Mouse (Mus musculus) ES-E14 (cell line): ENCODE results near the gene Atp5b. TPM values are rescaled to one million over a fixed set of nuclear protein-coding genes. Genes with fewer than 3 reads are reported as not detected.
A peak's percentile ranks its signal among the peaks of the same experiment; 100 is the strongest.

Experiments
- DNase-seq: peaks from one replicate; pipeline ENCODE4 v3.0.0-alpha.2; 2013; ENCODE audit warnings: low read depth, low spot score
- H3K27ac ChIP-seq: 2 replicates; pipeline ENCODE4 v1.5.1; 2012; ENCODE audit warnings: low read depth, mild to moderate bottlenecking, low read length, moderate library complexity, mixed read lengths; ENCODE audit not compliant: poor library complexity, insufficient read depth, severe bottlenecking
- H3K36me3 ChIP-seq: 2 replicates; pipeline ENCODE4 v1.6.1; 2012; ENCODE audit warnings: mild to moderate bottlenecking, low read length, moderate library complexity, mixed read lengths; ENCODE audit not compliant: control insufficient read depth, poor library complexity, insufficient read depth, severe bottlenecking
- H3K4me1 ChIP-seq, 2 experiments: fragments of 150-350 bp in 1 of 2; sonication (generic) in 1 of 2; 2 replicates each; pipeline ENCODE4 v1.6.1; 2012; ENCODE audit warnings: low read length in 2 of 2, mild to moderate bottlenecking in 1 of 2, mixed read lengths in 1 of 2; ENCODE audit not compliant: control insufficient read depth in 2 of 2, insufficient read depth in 2 of 2, poor library complexity in 1 of 2
- H3K4me3 ChIP-seq, 2 experiments: fragments of 150-350 bp in 1 of 2; sonication (generic) in 1 of 2; 2 replicates each; pipeline ENCODE4 v1.5.1; 2012; ENCODE audit warnings: low read length in 2 of 2, low read depth in 1 of 2, mild to moderate bottlenecking in 1 of 2, mixed read lengths in 1 of 2; ENCODE audit not compliant: insufficient read depth in 1 of 2, poor library complexity in 1 of 2, severe bottlenecking in 1 of 2
- H3K9ac ChIP-seq: 2 replicates; pipeline ENCODE4 v1.6.1; 2012; ENCODE audit warnings: low read depth, mild to moderate bottlenecking, low read length, mixed read lengths; ENCODE audit not compliant: poor library complexity, insufficient read depth, severe bottlenecking
- H3K9me3 ChIP-seq: fragments of 150-350 bp; sonication (generic); 2 replicates; pipeline ENCODE4 v1.6.1; 2012; ENCODE audit warnings: low read depth, mild to moderate bottlenecking, low read length; ENCODE audit not compliant: control insufficient read depth, insufficient read depth
- CHD2 ChIP-seq: IDR thresholded peaks from 2 replicates; pipeline ENCODE4 v1.6.1; 2014; ENCODE audit warnings: mild to moderate bottlenecking, low read depth, low read length, inconsistent platforms
- HCFC1 ChIP-seq: IDR thresholded peaks from 2 replicates; pipeline ENCODE4 v1.6.1; 2012; ENCODE audit warnings: low read length, inconsistent platforms, borderline replicate concordance; ENCODE audit not compliant: insufficient read depth
- MAFK ChIP-seq: IDR thresholded peaks from 2 replicates; pipeline ENCODE4 v1.6.1; 2014; ENCODE audit warnings: mild to moderate bottlenecking, low read depth, low read length, inconsistent platforms; ENCODE audit not compliant: insufficient read depth
- ZC3H11A ChIP-seq: IDR thresholded peaks from 2 replicates; pipeline ENCODE4 v1.6.1; 2012; ENCODE audit warnings: low read depth, mild to moderate bottlenecking, inconsistent platforms, low read length, borderline replicate concordance
- ZNF384 ChIP-seq: IDR thresholded peaks from 2 replicates; pipeline ENCODE4 v1.6.1; 2012; ENCODE audit warnings: low read depth, low read length, inconsistent platforms
- in situ Hi-C, 2 experiments: fragments of 600-800 bp; cut with MboI; formaldehyde crosslinking; loops; one replicate each; pipeline ENCODE4 v1.15.1; 2025; ENCODE audit warnings: low sequenced_read_pairs in 2 of 2, inconsistent platforms in 1 of 2; ENCODE audit not compliant: unreplicated experiment in 2 of 2
- total RNA-seq: library from RNA; depleted of rRNA; stranded (reverse); fragments of 300-350 nt; gene quantifications from 2 replicates; pipeline ENCODE4 v1.2.3, GENCODE M21; 2012

Gene Atp5b
- total RNA-seq, 1 experiment = 2,075 TPM

- TF ChIP-seq MAFK (no peak), HCFC1 (no peak), CHD2 (no peak), ZNF384 (0 out of 2 replicates have a peak, but pooled peaks have one; percentile 57), ZC3H11A (no peak)
- peak overlapping the region; percentile 20; the same call in 1 of the 2 replicates for H3K27ac ChIP-seq
- in situ Hi-C loops = loop anchor here in 1 of 2 experiments (10.0 kb wide), 1 partner anchor 90 kb away; the partner anchor contains the start of gene Rbms2
- DNase-seq = peak; percentile 90
- H3K4me1 ChIP-seq = peaks cover 0 to 11% of the 10 kb centered on the region in 2 experiments; a peak in 1 of 4 replicates
- H3K9me3 ChIP-seq = no peaks in the 10 kb centered on the region
- peak overlapping the region; percentile 0; the same call in 1 of the 2 replicates for H3K9ac ChIP-seq
- no peaks in the 10 kb centered on the region; the same call in 1 of the 2 replicates for H3K36me3 ChIP-seq
- peak overlapping the region; percentile 13 to 84; a peak in 3 of 4 replicates for H3K4me3 ChIP-seq
Observed at GRCm38 (mm10) chr10:128095003-128095636, 12.0 kb downstream of the Atp5b start.

- Histone ChIP-seq H3K27ac (no peak overlapping the region; the same call in 1 of the 2 replicates), H3K4me3 (peak overlapping the region; percentile 84 to 98), H3K9me3 (no peaks in the 10 kb centered on the region), H3K36me3 (no peaks in the 10 kb centered on the region; the same call in 1 of the 2 replicates), H3K4me1 (peaks cover 0 to 12% of the 10 kb centered on the region in 2 experiments; a peak in 2 of 4 replicates), H3K9ac (peak overlapping the region; percentile 60; the same call in 1 of the 2 replicates)
- no peak for TF ChIP-seq ZNF384
- no peak for TF ChIP-seq CHD2
- TF ChIP-seq HCFC1 = no peak
- no peak for TF ChIP-seq ZC3H11A
- no peak for TF ChIP-seq MAFK
- DNase-seq = no peak
- in situ Hi-C loops = loop anchor here in 1 of 2 experiments (10.0 kb wide), 1 partner anchor 88 kb away; the partner anchor contains the start of gene Rbms2
Observed at GRCm38 (mm10) chr10:128096313-128096692, 13.2 kb downstream of the Atp5b start.

DNA sequence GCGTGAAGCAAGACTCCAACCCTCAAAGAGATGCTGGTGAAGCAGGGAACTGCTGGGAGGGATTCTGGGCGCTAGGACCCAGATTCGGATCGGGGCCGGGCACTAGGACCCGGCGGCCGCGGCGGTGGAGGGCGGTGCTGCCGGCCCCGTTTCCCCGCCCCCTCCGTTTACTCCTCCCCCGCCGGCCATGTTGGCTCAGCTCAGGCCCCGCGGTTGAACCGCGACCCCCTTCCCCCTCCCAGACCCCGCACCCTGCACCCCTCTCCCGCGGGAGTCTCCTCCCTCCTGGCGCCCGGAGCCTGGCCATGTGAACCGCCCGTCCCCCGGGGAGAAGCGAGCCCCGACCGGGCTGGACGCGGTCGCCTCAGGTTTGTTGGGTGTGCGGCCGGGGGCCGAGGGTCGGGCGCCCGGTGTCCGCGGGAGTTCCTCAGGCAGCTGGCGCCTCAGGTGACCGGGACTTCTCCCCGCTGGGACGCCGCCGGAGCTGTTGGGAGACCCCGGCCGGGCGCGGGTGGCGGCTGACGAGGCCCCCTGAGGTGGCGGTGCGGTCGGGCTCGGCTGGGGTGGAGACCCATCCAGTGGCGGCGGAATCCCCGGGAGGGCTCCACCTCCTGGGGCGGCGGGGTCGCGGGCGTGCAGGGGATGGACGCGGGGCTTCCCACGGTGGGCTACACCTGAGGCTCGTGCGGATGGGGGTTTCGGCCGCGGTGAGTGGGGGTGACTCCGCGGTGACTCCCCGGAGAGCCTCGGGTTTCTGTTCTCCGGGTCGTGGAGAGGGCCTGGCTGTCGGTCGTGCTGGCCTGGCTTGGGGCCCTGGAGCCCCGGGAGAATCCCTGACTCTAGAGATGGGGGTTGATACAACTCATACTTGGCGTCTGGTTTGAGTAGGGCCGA lies 13.9 kb downstream of the Atp5b start:
- H3K4me1 ChIP-seq = peaks cover 0 to 8% of the 10 kb centered on the region in 2 experiments; a peak in 3 of 4 replicates
- peak overlapping the region; percentile 94 for H3K9ac ChIP-seq
- in situ Hi-C loops = loop anchor here in 1 of 2 experiments (10.0 kb wide), 1 partner anchor 88 kb away; the partner anchor contains the start of gene Rbms2
- H3K4me3 ChIP-seq = peak overlapping the region; percentile 84 to 98
- H3K9me3 ChIP-seq = no peaks in the 10 kb centered on the region
- peak overlapping the region; percentile 83 for H3K27ac ChIP-seq
- DNase-seq = peak; percentile 77
- TF ChIP-seq HCFC1 = peak; percentile 74; the same call in 1 of the 2 replicates
- no peak for TF ChIP-seq ZNF384
- H3K36me3 ChIP-seq = no peaks in the 10 kb centered on the region; the same call in 1 of the 2 replicates

GRCm38 (mm10) chr10:128097587-128097971 lies 14.5 kb downstream of the Atp5b start:
- TF ChIP-seq ZC3H11A = no peak
- in situ Hi-C loops = loop anchor here in 1 of 2 experiments (10.0 kb wide), 1 partner anchor 87 kb away; the partner anchor contains the start of gene Rbms2
- no peaks in the 10 kb centered on the region; the same call in 1 of the 2 replicates for H3K36me3 ChIP-seq
- peaks cover 0 to 8% of the 10 kb centered on the region in 2 experiments; a peak in 3 of 4 replicates for H3K4me1 ChIP-seq
- peak overlapping the region; percentile 83; the same call in 1 of the 2 replicates for H3K27ac ChIP-seq
- H3K9me3 ChIP-seq = no peaks in the 10 kb centered on the region
- peak overlapping the region; percentile 94 for H3K9ac ChIP-seq
- H3K4me3 ChIP-seq = peak overlapping the region; percentile 84 to 98
- no peak for DNase-seq
